Mouse (Mus musculus) lung, postnatal 10 days (tissue): ENCODE results near the gene Ndufa6.
"Not testable (repeated sequence)": the region's sequence is repeated elsewhere in the genome, so short reads cannot be mapped to it uniquely, and the experiment has no call there.

Source experiments
- DNase-seq: peaks from one replicate; pipeline ENCODE4 v3.0.0; 2021

The Ndufa6 gene

GRCm38 (mm10) chr15:82354126-82354945 lies at the start of gene Ndufa6:
Ndufa6 (minus strand) TSS chr15:82354322.
- peak; percentile 98 for DNase-seq

- DNase-seq: no peak
Observed at GRCm38 (mm10) chr15:82403606-82404005, 49.5 kb upstream of the Ndufa6 start.

GRCm38 (mm10) chr15:82402741-82403140 lies 48.6 kb upstream of the Ndufa6 start:
- no peak for DNase-seq

GRCm38 (mm10) chr15:82402106-82402505 lies 48.0 kb upstream of the Ndufa6 start:
- no peak for DNase-seq

GRCm38 (mm10) chr15:82401516-82401915 lies 47.4 kb upstream of the Ndufa6 start:
- DNase-seq: no peak

- not testable (repeated sequence) for DNase-seq
Observed at GRCm38 (mm10) chr15:82395955-82396354, 41.8 kb upstream of the Ndufa6 start.

GRCm38 (mm10) chr15:82393922-82394321 lies 39.8 kb upstream of the Ndufa6 start, which contains the start of gene Cyp2d11:
Cyp2d11 (minus strand) TSS chr15:82394022.
- DNase-seq: not testable (repeated sequence)

- not testable (repeated sequence) for DNase-seq
Observed at GRCm38 (mm10) chr15:82389916-82390315, 35.8 kb upstream of the Ndufa6 start.

- no peak for DNase-seq
Observed at GRCm38 (mm10) chr15:82385729-82386128, 31.6 kb upstream of the Ndufa6 start.

- DNase-seq: no peak
Observed at GRCm38 (mm10) chr15:82382441-82382840, 28.3 kb upstream of the Ndufa6 start.

GRCm38 (mm10) chr15:82380714-82381062 lies 26.6 kb upstream of the Ndufa6 start:
- DNase-seq: no peak

- DNase-seq: peak; percentile 85
Observed at GRCm38 (mm10) chr15:82379871-82380713, 26.0 kb upstream of the Ndufa6 start, which contains the start of gene Cyp2d22. Cyp2d22 (minus strand) TSS chr15:82380260.

GRCm38 (mm10) chr15:82379511-82379870 lies 25.4 kb upstream of the Ndufa6 start:
- no peak for DNase-seq

- peak; percentile 56 for DNase-seq
Observed at GRCm38 (mm10) chr15:82378261-82379180, 24.4 kb upstream of the Ndufa6 start.

- no peak for DNase-seq
Observed at GRCm38 (mm10) chr15:82377701-82378100, 23.6 kb upstream of the Ndufa6 start.

- peak; percentile 93 for DNase-seq
Observed at GRCm38 (mm10) chr15:82376393-82377138, 22.4 kb upstream of the Ndufa6 start.

- DNase-seq: no peak
Observed at GRCm38 (mm10) chr15:82375855-82376254, 21.7 kb upstream of the Ndufa6 start.

- no peak for DNase-seq
Observed at GRCm38 (mm10) chr15:82374437-82374836, 20.3 kb upstream of the Ndufa6 start.

GRCm38 (mm10) chr15:82372991-82373390 lies 18.9 kb upstream of the Ndufa6 start:
- DNase-seq: no peak

GRCm38 (mm10) chr15:82372446-82372845 lies 18.3 kb upstream of the Ndufa6 start:
- peak; percentile 0 for DNase-seq

- DNase-seq: no peak
Observed at GRCm38 (mm10) chr15:82368851-82369250, 14.7 kb upstream of the Ndufa6 start.

- no peak for DNase-seq
Observed at GRCm38 (mm10) chr15:82368146-82368545, 14.0 kb upstream of the Ndufa6 start.
